In genomic region chr11:31614394-31614713, GRCm38 (mm10) we compare ENCODE assay signal across 29 mouse cellular contexts. TPM values are rescaled to one million over a fixed set of nuclear protein-coding genes. Genes with fewer than 3 reads are reported as not detected.
DNase-seq lines count a peak whose midpoint lies in the region; ATAC-seq and TF ChIP-seq lines count a peak whose summit lies in the region.
"Had no signal": no experiment of that assay in that cellular context is flagged by ENCODE, and none has a peak within 500 bp of the region (broad histone marks: within the 10 kb centered on the region; RNA-seq: fewer than 3 reads in every experiment).

No protein-coding gene starts in this region.

- no peak for TF ChIP-seq POLR2A in testis, adult 2 months (IDR thresholded peaks at IDR 0.05; ENCODE audit: control insufficient read depth, low read depth, low read length)

- no peak overlapping the region for H3K27ac ChIP-seq in heart, embryonic 13.5 days (replicated peaks)
- no peak overlapping the region for H3K27ac ChIP-seq in hindbrain, postnatal 0 days
- no peak overlapping the region for H3K27ac ChIP-seq in hindbrain, embryonic 12.5 days
- no peak overlapping the region for H3K27ac ChIP-seq in testis, adult 2 months (ENCODE audit: control insufficient read depth, insufficient read depth, low read depth, low read length)
- H3K27ac ChIP-seq: embryonic facial prominence, embryonic 12.5 days; gastrocnemius, adult 2 months; heart, adult 2 months; kidney, embryonic 15.5 days; limb, embryonic 13.5 days; lung, embryonic 15.5 days; midbrain, embryonic 12.5 days; neural tube, embryonic 13.5 days; stomach, embryonic 15.5 days had no signal

- H3K4me1 ChIP-seq in heart, embryonic 13.5 days = peaks cover 42% of the 10 kb centered on the region
- 0 out of 2 replicates have a peak, but pooled peaks cover 2% of the 10 kb centered on the region for H3K4me1 ChIP-seq in hindbrain, postnatal 0 days (ENCODE audit: insufficient read depth, low read length)
- H3K4me1 ChIP-seq in hindbrain, embryonic 12.5 days = no peaks in the 10 kb centered on the region
- peaks cover 4% of the 10 kb centered on the region for H3K4me1 ChIP-seq in testis, adult 2 months (ENCODE audit: control insufficient read depth, insufficient read depth, low read length)
- H3K4me1 ChIP-seq: embryonic facial prominence, embryonic 12.5 days; kidney, embryonic 15.5 days; midbrain, embryonic 12.5 days; neural tube, embryonic 13.5 days; stomach, embryonic 15.5 days had no signal

- no peak for ATAC-seq in heart, embryonic 13.5 days (ENCODE audit: extremely low read depth, insufficient number of reproducible peaks, low FRiP score, low TSS enrichment)
- no peak; the same call in 1 of the 2 replicates for ATAC-seq in hindbrain, postnatal 0 days
- ATAC-seq in hindbrain, embryonic 12.5 days (ENCODE audit: low FRiP score) = no peak

- H3K9me3 ChIP-seq in heart, embryonic 13.5 days = no peaks in the 10 kb centered on the region
- H3K9me3 ChIP-seq in hindbrain, postnatal 0 days (ENCODE audit: low read length) = no peaks in the 10 kb centered on the region
- no peaks in the 10 kb centered on the region for H3K9me3 ChIP-seq in hindbrain, embryonic 12.5 days (replicated peaks)
- H3K9me3 ChIP-seq: embryonic facial prominence, embryonic 12.5 days; kidney, embryonic 15.5 days; limb, embryonic 13.5 days; lung, embryonic 15.5 days; midbrain, embryonic 12.5 days; neural tube, embryonic 13.5 days; stomach, embryonic 15.5 days had no signal

- no peak for DNase-seq in heart, adult 8-10 months (ENCODE audit: low spot score)
- no peak for DNase-seq in hindbrain, postnatal 0 days (ENCODE audit: low spot score)
- no peak for DNase-seq in testis, postnatal 14 days (ENCODE audit: low spot score)
- DNase-seq in left cerebral cortex, adult 18-20 months (ENCODE audit: low spot score in 2 of 2) = no peak
- DNase-seq: adrenal gland, postnatal 14 days; cerebellum, adult 11-12 months; cerebellum, adult 9-11 months; embryo, embryonic 11 days; gastrocnemius, adult 2 months; gastrocnemius, postnatal 36 days; heart, adult 2 months; heart, postnatal 4 days; kidney, adult 18-20 months; right cerebral cortex, postnatal 14 days; thymus, adult 18-20 months; thymus, postnatal 25 days had no signal

- TF ChIP-seq CTCF in hindbrain, postnatal 0 days (IDR thresholded peaks at IDR 0.05; ENCODE audit: low read depth) = no peak
- TF ChIP-seq CTCF in testis, adult 2 months (IDR thresholded peaks at IDR 0.05; ENCODE audit: control insufficient read depth, insufficient read depth, insufficient replicate concordance, low read depth, low read length) = no peak

- no peak overlapping the region for H3K9ac ChIP-seq in heart, embryonic 13.5 days
- H3K9ac ChIP-seq in hindbrain, postnatal 0 days (replicated peaks; ENCODE audit: low read length) = no peak overlapping the region
- no peak overlapping the region for H3K9ac ChIP-seq in hindbrain, embryonic 12.5 days
- H3K9ac ChIP-seq: embryonic facial prominence, embryonic 12.5 days; kidney, embryonic 15.5 days; limb, embryonic 13.5 days; lung, embryonic 15.5 days; midbrain, embryonic 12.5 days; neural tube, embryonic 13.5 days; stomach, embryonic 15.5 days had no signal

- H3K4me2 ChIP-seq in heart, embryonic 13.5 days = peak overlapping the region; percentile 18; the same call in 1 of the 2 replicates
- H3K4me2 ChIP-seq in hindbrain, postnatal 0 days (ENCODE audit: low read depth, low read length) = peak overlapping the region; percentile 19; the same call in 1 of the 2 replicates
- no peak overlapping the region for H3K4me2 ChIP-seq in hindbrain, embryonic 12.5 days (replicated peaks)
- H3K4me2 ChIP-seq: embryonic facial prominence, embryonic 12.5 days; kidney, embryonic 15.5 days; limb, embryonic 13.5 days; liver, embryonic 11.5 days; lung, embryonic 15.5 days; midbrain, embryonic 12.5 days; neural tube, embryonic 13.5 days; stomach, embryonic 15.5 days had no signal

- H3K4me3 ChIP-seq in heart, embryonic 13.5 days = no peak overlapping the region
- H3K4me3 ChIP-seq in hindbrain, postnatal 0 days (ENCODE audit: low read length) = no peak overlapping the region
- no peak overlapping the region for H3K4me3 ChIP-seq in hindbrain, embryonic 12.5 days
- H3K4me3 ChIP-seq in testis, adult 2 months (ENCODE audit: control insufficient read depth, low read depth, low read length) = peak overlapping the region; percentile 56
- H3K4me3 ChIP-seq: embryonic facial prominence, embryonic 12.5 days; gastrocnemius, adult 2 months; heart, adult 2 months; kidney, embryonic 15.5 days; limb, embryonic 13.5 days; lung, embryonic 15.5 days; midbrain, embryonic 12.5 days; myocyte; neural tube, embryonic 13.5 days; stomach, embryonic 15.5 days had no signal

- 69% methylated on average over 7 of the region's 7 CpGs for WGBS in heart, embryonic 13.5 days
- 72% methylated on average over 7 of the region's 7 CpGs for WGBS in hindbrain, postnatal 0 days
- 83% methylated on average over 7 of the region's 7 CpGs for WGBS in hindbrain, embryonic 12.5 days

- no peaks in the 10 kb centered on the region for H3K27me3 ChIP-seq in heart, embryonic 13.5 days (replicated peaks)
- H3K27me3 ChIP-seq in hindbrain, postnatal 0 days (ENCODE audit: insufficient read depth, low read length) = no peaks in the 10 kb centered on the region
- H3K27me3 ChIP-seq in hindbrain, embryonic 12.5 days = no peaks in the 10 kb centered on the region
- no peaks in the 10 kb centered on the region for H3K27me3 ChIP-seq in testis, adult 2 months (ENCODE audit: control insufficient read depth, insufficient read depth, low read length)
- H3K27me3 ChIP-seq: kidney, embryonic 15.5 days; limb, embryonic 13.5 days; lung, embryonic 15.5 days; midbrain, embryonic 12.5 days; neural tube, embryonic 13.5 days; Patski; stomach, embryonic 15.5 days had no signal

- H3K36me3 ChIP-seq in heart, embryonic 13.5 days = no peaks in the 10 kb centered on the region
- no peaks in the 10 kb centered on the region for H3K36me3 ChIP-seq in hindbrain, postnatal 0 days (ENCODE audit: insufficient read depth, low read length)
- no peaks in the 10 kb centered on the region for H3K36me3 ChIP-seq in hindbrain, embryonic 12.5 days
- no peaks in the 10 kb centered on the region for H3K36me3 ChIP-seq in testis, adult 2 months (ENCODE audit: control insufficient read depth, insufficient read depth, low read length)
- H3K36me3 ChIP-seq: embryonic facial prominence, embryonic 12.5 days; kidney, embryonic 15.5 days; limb, embryonic 13.5 days; lung, embryonic 15.5 days; midbrain, embryonic 12.5 days; neural tube, embryonic 13.5 days; stomach, embryonic 15.5 days had no signal

RNA-seq across cellular contexts. Expression of gene Bod1, which starts 57.3 kb away (rescaled TPM):
- 68.0 and 75.9 TPM in 2 replicates for polyA plus RNA-seq in heart, embryonic 13.5 days (2015; fragmentation: Nextera tagmentation; extraction: Ambion mirVana)
- total RNA-seq in heart, adult 8-10 months (2022) = 100 to 1,000 TPM; 135 to 160 (median 146) TPM
- total RNA-seq in hindbrain, postnatal 0 days (2014; rRNA removed) = 91.2 and 113 TPM in 2 replicates
- 125 and 134 TPM in 2 replicates for polyA plus RNA-seq in hindbrain, postnatal 0 days (2015; fragmentation: Nextera tagmentation; extraction: Ambion mirVana)
- 146 and 162 TPM in 2 replicates for polyA plus RNA-seq in hindbrain, embryonic 12.5 days (2016; fragmentation: Nextera tagmentation; extraction: Ambion mirVana)
- 81.8 and 89.7 TPM in 2 replicates for polyA plus RNA-seq in testis, adult 2 months (2012; rRNA removed)
- 100 to 1,000 TPM; 107 to 108 TPM for total RNA-seq in left cerebral cortex, adult 18-20 months (2021)
